Mouse (Mus musculus): Measurements from ENCODE around the gene 1700023F06Rik. TPM values are rescaled to one million over a fixed set of nuclear protein-coding genes. Genes with fewer than 3 reads are reported as not detected.
A peak's percentile ranks its signal among the peaks of the same experiment; 100 is the strongest.

1700023F06Rik gene
- total RNA-seq (2014; fragmentation: Nextera tagmentation) (not detected in 2 replicates), total RNA-seq (2017) (not detected in 2 replicates), polyA plus RNA-seq (2012) (not detected in 2 replicates)

DNA sequence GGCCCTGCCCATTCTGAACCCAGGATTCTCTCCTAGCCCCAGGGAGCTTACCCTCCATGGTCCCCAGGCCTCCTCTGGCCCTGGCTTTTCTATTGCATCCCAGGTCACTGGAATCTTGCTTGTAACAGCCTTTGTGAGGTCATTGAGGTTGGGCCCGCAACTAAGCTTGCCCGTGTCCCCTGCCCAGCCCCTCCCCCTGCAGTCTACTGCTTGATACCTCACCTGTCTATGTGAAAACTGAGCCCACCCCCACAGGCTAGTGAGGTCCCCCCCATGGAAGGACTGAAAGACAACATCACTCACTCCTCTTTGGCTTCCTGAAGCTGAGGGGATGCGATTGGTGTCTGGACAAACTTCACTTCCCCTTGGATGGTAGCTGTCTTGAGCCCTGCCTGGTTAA is at the start of gene 1700023F06Rik:
Gene 1700023F06Rik (minus strand): TSS at position 101 of the 400 bp plus-strand sequence.
- Histone ChIP-seq H3K4me1 (ENCODE audit: insufficient read depth, low read depth, low read length) (no peaks in the 10 kb centered on the region), H3K36me3 (replicated peaks) (no peaks in the 10 kb centered on the region), H3K27me3 (ENCODE audit: insufficient read depth, low read length) (peaks cover 34% of the 10 kb centered on the region), H3K9me3 (replicated peaks) (peaks cover 4% of the 10 kb centered on the region; the same call in 1 of the 2 replicates), H3K4me3 (ENCODE audit: low read depth, low read length) (no peak within 1 kb of the TSS)
- ATAC-seq (ENCODE audit: extremely low read depth, insufficient number of reproducible peaks, low FRiP score, poor library complexity, severe bottlenecking) (no peak), DNase-seq (ENCODE audit: low spot score) (no peak)
- no peak for TF ChIP-seq TAL1 (conservative IDR thresholded peaks at IDR 0.05; ENCODE audit: low read depth, low read length)

DNA sequence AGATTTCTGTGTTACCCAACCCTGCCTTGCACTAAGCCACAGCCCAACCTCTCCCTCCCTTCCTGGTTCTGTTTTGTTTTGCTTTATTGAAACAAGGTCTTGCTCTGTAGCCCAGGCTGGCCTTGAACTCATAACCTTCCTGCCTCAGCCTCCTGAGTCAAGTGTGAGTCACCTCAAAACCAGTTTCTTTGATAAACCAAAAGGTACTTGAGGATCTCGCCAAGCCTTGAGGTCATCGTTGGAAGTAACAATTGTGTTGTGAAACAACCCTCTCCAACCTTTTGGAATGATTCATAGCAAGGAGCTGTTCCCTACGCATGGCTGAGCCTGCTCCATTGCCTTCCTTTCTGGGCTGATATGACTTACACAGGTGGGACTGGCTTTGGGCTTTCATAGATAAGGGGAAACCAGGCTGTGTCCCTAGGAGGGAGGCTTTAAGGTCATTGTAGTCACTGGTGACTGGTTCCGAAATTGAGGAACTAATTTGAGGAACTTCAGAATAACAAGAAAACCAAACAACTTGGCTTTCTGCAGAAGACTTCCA is 49.7 kb upstream of the 1700023F06Rik start:
- peak; percentile 85 for ATAC-seq (ENCODE audit: extremely low read depth, insufficient number of reproducible peaks, low FRiP score, poor library complexity, severe bottlenecking)
- Histone ChIP-seq H3K4me3 (ENCODE audit: low read depth, low read length) (no peak overlapping the region; the same call in 1 of the 2 replicates), H3K4me1 (ENCODE audit: insufficient read depth, low read depth, low read length) (peaks cover 92% of the 10 kb centered on the region), H3K36me3 (replicated peaks) (peaks cover 40% of the 10 kb centered on the region), H3K27me3 (ENCODE audit: insufficient read depth, low read length) (peaks cover 3% of the 10 kb centered on the region; the same call in 1 of the 2 replicates), H3K9me3 (replicated peaks) (no peaks in the 10 kb centered on the region)
- no peak for TF ChIP-seq CTCF (IDR thresholded peaks at IDR 0.05; ENCODE audit: low read depth, low read length)
- no peak for TF ChIP-seq GATA1 (IDR thresholded peaks at IDR 0.05; ENCODE audit: borderline replicate concordance, low read length)
- TF ChIP-seq TAL1 (conservative IDR thresholded peaks at IDR 0.05; ENCODE audit: low read depth, low read length): peak; percentile 71
- peak; percentile 75 for DNase-seq (ENCODE audit: low spot score)

DNA sequence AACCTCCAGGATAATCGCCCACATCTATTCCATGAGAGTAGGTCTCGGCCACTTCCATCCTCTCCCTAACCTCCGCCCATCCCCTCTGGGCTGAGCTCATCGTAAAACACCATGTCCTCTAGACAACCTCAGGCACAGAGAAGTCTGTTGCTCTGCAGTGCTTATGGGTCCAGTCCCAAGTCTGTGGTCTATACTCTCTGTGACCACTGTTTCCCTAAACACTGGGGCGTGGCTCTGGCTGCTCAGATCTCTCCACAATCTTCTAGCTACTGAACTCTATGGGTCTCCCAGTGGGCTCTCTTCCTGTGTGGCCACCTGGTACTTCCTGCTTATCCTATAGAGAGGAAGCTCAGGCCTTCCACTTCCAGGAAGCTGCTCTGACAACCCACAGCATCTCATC is 45.2 kb upstream of the 1700023F06Rik start:
- ATAC-seq (ENCODE audit: extremely low read depth, insufficient number of reproducible peaks, low FRiP score, poor library complexity, severe bottlenecking) (no peak), DNase-seq (ENCODE audit: low spot score) (no peak)
- H3K4me3 ChIP-seq (ENCODE audit: low read depth, low read length): no peak overlapping the region
- H3K27me3 ChIP-seq (ENCODE audit: insufficient read depth, low read length): no peaks in the 10 kb centered on the region; the same call in 1 of the 2 replicates
- no peaks in the 10 kb centered on the region for H3K9me3 ChIP-seq (replicated peaks)
- no peak for TF ChIP-seq POLR2AphosphoS5 (IDR thresholded peaks at IDR 0.05; ENCODE audit: insufficient replicate concordance, low read depth, low read length)
- TF ChIP-seq CTCF (IDR thresholded peaks at IDR 0.05; ENCODE audit: low read depth, low read length): no peak
- TF ChIP-seq GATA1 (IDR thresholded peaks at IDR 0.05; ENCODE audit: borderline replicate concordance, low read length): no peak
- TF ChIP-seq GATA2 (IDR thresholded peaks at IDR 0.05; ENCODE audit: borderline replicate concordance, low read depth, low read length): no peak
- no peak for TF ChIP-seq TAL1 (conservative IDR thresholded peaks at IDR 0.05; ENCODE audit: low read depth, low read length)
- peaks cover 81% of the 10 kb centered on the region for H3K4me1 ChIP-seq (ENCODE audit: insufficient read depth, low read depth, low read length)
- peaks cover 21% of the 10 kb centered on the region for H3K36me3 ChIP-seq (replicated peaks)

DNA sequence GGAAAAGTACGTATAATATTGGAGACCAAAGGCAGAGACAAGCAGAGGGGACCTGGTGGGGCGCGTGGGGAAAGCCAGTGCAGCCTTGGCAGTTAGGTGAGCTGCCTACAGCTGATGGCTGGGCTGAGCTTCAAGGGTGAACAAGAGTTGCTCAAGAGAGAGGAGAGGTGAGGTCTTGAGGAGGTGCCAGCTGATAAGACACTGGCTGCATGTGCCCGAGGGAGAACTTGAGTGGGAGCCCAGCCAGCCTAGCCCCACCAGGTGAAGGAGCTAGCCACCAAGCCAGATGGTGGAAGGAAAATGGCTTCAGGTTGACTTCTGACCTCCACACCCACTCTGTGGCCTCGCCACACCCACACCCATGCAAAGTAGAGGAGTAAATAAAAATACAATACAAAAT is 44.0 kb upstream of the 1700023F06Rik start:
- no peak for ATAC-seq (ENCODE audit: extremely low read depth, insufficient number of reproducible peaks, low FRiP score, poor library complexity, severe bottlenecking)
- Histone ChIP-seq H3K4me1 (ENCODE audit: insufficient read depth, low read depth, low read length) (peaks cover 80% of the 10 kb centered on the region), H3K4me3 (ENCODE audit: low read depth, low read length) (no peak overlapping the region; the same call in 1 of the 2 replicates)

DNA sequence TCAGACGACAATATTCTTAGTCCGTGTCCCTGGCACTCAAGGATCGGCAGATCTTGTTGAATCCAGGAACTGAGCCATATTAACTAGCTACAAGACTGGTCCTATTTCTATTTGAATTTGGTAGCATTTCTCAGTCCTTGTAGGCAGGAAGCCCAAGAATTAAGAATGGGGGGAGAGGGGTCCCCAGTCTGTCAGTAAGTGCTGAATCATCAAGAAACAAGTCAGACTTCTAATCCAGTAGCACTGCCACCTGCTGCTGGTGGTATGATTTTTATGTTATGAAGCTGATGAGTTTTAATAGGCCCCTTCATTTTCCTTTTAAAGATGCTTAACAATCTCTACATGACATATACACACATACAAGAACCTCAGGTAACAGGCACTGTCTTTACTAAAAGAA is 42.0 kb upstream of the 1700023F06Rik start:
- H3K4me1 ChIP-seq (ENCODE audit: insufficient read depth, low read depth, low read length): peaks cover 78% of the 10 kb centered on the region
- peaks cover 25% of the 10 kb centered on the region for H3K36me3 ChIP-seq (replicated peaks)
- H3K27me3 ChIP-seq (ENCODE audit: insufficient read depth, low read length): no peaks in the 10 kb centered on the region; the same call in 1 of the 2 replicates
- ATAC-seq (ENCODE audit: extremely low read depth, insufficient number of reproducible peaks, low FRiP score, poor library complexity, severe bottlenecking) (no peak), DNase-seq (ENCODE audit: low spot score) (no peak)
- H3K4me3 ChIP-seq (ENCODE audit: low read depth, low read length): no peak overlapping the region
- H3K9me3 ChIP-seq (replicated peaks): no peaks in the 10 kb centered on the region
- TF ChIP-seq CTCF (IDR thresholded peaks at IDR 0.05; ENCODE audit: low read depth, low read length) (no peak), GATA2 (IDR thresholded peaks at IDR 0.05; ENCODE audit: borderline replicate concordance, low read depth, low read length) (no peak), TAL1 (conservative IDR thresholded peaks at IDR 0.05; ENCODE audit: low read depth, low read length) (no peak), POLR2AphosphoS5 (IDR thresholded peaks at IDR 0.05; ENCODE audit: insufficient replicate concordance, low read depth, low read length) (no peak), GATA1 (IDR thresholded peaks at IDR 0.05; ENCODE audit: borderline replicate concordance, low read length) (no peak)

More for the DNA sequence above, 44.0 kb upstream of the 1700023F06Rik start:
- Histone ChIP-seq H3K36me3 (replicated peaks) (peaks cover 30% of the 10 kb centered on the region), H3K9me3 (replicated peaks) (no peaks in the 10 kb centered on the region), H3K27me3 (ENCODE audit: insufficient read depth, low read length) (no peaks in the 10 kb centered on the region; the same call in 1 of the 2 replicates)
- no peak for DNase-seq (ENCODE audit: low spot score)
- TF ChIP-seq CTCF (IDR thresholded peaks at IDR 0.05; ENCODE audit: low read depth, low read length): no peak
- TF ChIP-seq GATA2 (IDR thresholded peaks at IDR 0.05; ENCODE audit: borderline replicate concordance, low read depth, low read length): no peak
- TF ChIP-seq TAL1 (conservative IDR thresholded peaks at IDR 0.05; ENCODE audit: low read depth, low read length): no peak
- TF ChIP-seq POLR2AphosphoS5 (IDR thresholded peaks at IDR 0.05; ENCODE audit: insufficient replicate concordance, low read depth, low read length): no peak
- TF ChIP-seq GATA1 (IDR thresholded peaks at IDR 0.05; ENCODE audit: borderline replicate concordance, low read length): no peak

DNA sequence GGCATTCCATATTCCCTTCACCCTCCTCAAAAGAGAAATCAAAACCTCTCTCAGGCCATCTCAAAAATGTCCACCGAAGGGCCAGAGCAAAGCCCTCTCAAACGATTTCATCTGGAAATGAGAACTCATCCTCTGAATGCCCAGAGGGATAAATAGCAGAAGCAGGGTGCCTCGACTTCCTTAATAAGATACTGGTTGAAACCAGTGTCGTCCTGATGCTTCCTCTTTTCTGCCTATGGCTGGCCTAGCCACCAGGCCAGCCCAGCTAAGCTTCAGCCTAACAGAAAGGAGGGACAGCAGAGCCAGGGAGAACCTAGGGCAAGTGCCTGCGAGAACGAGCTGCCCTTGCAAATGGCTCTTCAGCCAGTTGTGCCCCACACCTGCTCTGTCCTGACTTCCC is 41.2 kb upstream of the 1700023F06Rik start:
- Histone ChIP-seq H3K36me3 (replicated peaks) (peaks cover 29% of the 10 kb centered on the region), H3K4me3 (ENCODE audit: low read depth, low read length) (peak overlapping the region; percentile 8; the same call in 1 of the 2 replicates), H3K9me3 (replicated peaks) (no peaks in the 10 kb centered on the region), H3K27me3 (ENCODE audit: insufficient read depth, low read length) (no peaks in the 10 kb centered on the region; the same call in 1 of the 2 replicates), H3K4me1 (ENCODE audit: insufficient read depth, low read depth, low read length) (peaks cover 80% of the 10 kb centered on the region)
- no peak for ATAC-seq (ENCODE audit: extremely low read depth, insufficient number of reproducible peaks, low FRiP score, poor library complexity, severe bottlenecking)
- TF ChIP-seq GATA2 (IDR thresholded peaks at IDR 0.05; ENCODE audit: borderline replicate concordance, low read depth, low read length) (no peak), TAL1 (conservative IDR thresholded peaks at IDR 0.05; ENCODE audit: low read depth, low read length) (no peak), CTCF (IDR thresholded peaks at IDR 0.05; ENCODE audit: low read depth, low read length) (no peak), GATA1 (IDR thresholded peaks at IDR 0.05; ENCODE audit: borderline replicate concordance, low read length) (no peak), POLR2AphosphoS5 (IDR thresholded peaks at IDR 0.05; ENCODE audit: insufficient replicate concordance, low read depth, low read length) (no peak)
- DNase-seq (ENCODE audit: low spot score): peak; percentile 41
